Mouse (Mus musculus) frontal cortex, postnatal 14 days (tissue): ENCODE data around the gene Itpr1.

Experiments used
- DNase-seq, 2 experiments: peaks; one replicate each; pipeline ENCODE4 v3.0.0; 2022; ENCODE audit warnings: low spot score in 2 of 2

Gene Itpr1

DNA sequence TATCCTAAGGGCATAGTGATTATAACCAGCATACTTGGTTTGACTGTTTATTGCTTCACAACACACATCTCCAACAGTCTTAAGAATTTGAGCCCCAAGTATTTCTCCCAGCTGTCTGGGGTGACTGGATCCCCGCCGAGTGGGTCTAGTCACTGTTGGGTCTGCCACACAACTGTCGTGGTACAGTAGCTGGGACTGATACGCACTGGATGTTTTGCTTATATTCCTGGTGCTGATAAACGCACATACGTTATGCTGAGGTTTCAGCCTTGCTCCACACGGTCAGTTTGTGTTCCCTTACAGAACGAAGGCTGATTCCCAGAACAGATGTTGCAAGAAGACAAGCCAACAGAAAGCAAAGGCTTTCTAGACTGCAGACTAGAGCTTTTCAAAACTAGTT, 180.2 kb downstream of the Itpr1 start:
- no peak for DNase-seq

DNA sequence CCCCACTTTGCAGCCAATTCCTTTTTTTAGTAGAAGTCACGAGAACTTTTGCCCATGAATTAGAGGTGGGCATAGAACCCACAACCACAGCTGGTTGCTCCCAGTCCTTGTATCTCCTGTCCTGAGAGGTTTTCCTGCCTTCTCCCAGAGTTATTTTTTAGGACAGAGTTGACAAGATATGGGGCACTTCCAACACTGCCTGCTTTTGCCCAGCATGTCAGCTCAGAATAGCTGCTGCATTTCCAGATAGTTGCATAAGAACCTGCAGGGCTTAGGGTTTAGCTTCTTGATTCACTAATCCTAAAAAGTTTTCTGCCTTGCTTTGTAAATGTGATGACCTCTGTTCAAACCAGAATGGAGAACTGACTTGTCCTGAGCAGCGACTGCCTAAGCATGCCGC, 185.1 kb downstream of the Itpr1 start:
- no peak for DNase-seq

DNA sequence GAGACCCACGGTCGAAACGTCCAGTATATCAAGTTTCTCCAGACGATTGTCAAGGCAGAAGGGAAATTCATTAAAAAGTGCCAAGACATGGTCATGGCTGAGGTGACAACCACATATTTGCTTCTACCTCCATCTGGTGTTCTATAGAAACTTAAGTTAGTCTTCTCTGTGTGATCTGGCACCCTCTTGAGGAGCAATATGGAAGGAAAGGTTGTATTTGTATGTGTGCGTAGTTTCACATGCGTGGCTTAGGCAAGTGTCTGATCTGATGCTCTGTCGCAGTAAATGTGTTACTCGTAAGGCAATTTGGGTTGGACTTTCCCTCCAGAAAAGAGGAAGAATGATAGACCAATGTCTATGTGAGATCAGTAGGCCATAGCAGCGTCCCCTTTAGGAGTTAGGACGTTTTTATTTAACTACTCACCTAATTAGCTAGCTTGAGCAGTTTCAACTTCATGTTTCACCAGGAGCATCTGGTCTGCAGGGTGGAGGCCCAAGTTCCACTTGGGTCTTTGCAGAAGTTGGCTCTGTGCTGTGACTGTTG, 188.6 kb downstream of the Itpr1 start:
- DNase-seq = no peak

DNA sequence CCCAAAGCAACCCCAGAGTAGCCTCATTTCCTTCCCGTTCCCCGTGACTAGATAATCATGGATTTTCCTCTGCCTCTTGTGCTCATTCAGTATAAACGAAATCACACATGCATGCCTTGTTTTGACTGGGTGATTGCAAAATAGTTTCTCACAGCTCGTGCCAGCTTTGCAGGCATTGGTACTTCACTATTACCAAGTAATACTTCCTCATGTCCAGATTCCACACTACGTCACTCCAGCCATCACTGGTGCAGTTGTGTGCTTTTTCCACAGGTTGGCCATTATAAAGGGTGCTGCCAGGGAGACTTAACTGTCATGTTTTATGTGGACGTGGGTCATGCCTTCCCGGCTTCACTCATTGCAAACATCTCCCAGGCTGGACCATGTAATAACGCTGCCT, 191.8 kb downstream of the Itpr1 start:
- no peak for DNase-seq

DNA sequence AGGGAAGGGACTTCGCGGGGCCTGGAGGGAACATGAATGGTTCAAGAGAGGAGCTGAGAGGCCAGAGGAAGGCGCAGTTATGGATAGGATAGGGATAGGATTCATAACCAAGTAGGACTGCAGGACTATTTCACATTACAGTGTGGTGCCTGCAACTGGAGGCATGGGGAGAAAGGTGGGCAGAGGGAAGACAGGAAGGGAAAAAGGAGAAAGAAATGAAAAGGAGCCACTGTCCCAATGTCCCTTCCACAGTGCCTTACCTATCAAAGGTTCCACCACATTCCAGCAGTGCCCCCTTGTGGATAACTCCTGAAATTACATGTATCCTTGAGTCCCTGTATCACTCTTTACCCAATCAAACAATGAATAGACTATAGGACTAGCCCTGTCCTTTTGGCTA, 195.2 kb downstream of the Itpr1 start:
- no peak for DNase-seq

DNA sequence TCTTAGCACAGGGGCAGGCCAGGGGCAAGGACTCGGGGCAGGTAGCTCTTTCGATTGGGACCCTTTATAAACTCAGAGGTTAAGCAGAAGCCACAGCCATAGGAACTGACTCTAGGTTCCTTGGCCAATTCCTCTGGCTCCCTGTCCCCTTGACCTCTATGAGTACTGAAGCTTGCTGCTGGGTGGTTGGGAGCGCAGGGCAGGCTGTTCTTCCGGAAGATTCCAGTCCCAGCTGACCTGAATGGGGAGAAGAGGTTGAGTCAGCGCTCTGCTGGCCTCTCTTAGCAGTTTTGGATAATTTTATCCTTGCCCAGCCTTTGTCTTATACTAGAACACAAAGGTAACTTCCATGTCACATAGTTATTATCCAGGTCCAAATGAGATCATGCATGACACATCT, 195.8 kb downstream of the Itpr1 start:
- no peak for DNase-seq

DNA sequence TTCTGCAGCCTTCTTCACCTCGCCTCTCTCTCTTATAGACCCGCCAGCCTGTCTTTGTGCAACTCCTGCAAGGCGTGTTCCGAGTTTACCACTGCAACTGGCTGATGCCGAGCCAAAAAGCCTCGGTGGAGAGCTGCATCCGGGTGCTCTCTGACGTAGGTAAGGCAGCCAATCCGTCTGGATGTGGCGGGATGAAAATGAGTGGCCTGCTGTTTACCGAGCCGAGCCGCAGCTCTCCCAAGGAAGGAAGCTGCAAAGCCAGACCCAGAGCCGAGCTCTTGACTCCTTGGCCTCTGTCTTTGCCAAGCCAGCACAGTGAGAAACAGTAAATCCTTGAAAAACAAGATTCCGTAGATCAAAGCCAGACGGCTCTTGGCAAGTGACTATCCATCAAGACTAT, 197.9 kb downstream of the Itpr1 start:
- DNase-seq = no peak

DNA sequence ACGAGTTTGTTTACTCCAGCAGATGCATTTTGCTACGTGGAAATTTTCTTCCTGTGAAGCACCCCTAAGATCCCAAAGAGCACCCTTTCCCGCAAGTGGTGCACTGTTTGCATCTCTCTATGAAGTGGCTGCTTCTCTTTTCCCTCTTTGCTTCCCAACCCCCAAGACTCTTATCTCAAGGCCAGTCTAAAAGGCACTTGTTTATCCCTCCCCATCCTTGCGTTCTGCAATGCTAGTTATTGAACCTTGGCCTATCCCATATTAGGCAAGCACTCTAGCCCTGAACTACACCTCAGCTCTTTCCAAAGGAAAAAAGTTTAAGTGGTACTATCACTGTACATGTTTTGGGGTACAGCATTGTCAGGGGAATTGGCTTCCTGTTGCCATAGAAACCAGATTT, 198.3 kb downstream of the Itpr1 start:
- DNase-seq = no peak

DNA sequence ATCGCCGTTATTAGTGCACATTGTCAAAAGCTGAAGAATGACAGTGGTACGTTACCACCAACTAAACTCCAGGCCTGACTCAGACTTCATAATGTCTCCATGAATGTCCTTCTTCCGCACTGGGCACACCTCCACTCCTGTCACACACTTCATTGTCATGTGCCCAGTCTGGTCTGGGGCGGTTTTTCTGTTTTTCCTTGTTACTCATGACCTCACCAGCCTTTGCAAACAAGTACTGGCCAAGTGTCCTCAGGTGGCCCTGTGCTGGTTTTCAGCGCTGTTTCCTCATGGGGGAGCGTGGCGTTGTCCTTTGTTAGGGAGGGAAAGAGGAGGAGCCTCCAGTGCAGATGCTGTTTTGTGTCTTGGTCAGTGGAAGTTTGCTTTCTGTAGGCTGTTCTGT, 200.1 kb downstream of the Itpr1 start:
- DNase-seq = no peak

DNA sequence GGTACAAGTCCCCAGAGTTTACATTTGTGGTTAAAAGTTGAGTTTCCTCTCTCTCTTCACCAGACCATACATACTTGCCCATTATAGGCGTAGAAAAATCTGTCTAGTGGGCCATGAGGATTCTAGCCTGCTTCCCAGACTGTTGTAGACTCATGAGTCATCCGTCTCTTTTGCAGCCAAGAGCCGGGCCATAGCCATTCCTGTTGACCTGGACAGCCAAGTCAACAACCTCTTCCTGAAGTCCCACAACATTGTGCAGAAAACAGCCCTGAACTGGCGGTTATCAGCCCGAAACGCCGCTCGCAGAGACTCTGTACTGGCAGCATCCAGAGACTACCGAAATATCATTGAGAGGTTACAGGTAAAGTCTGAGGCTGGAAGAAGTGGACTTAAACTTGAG, 200.7 kb downstream of the Itpr1 start:
- no peak for DNase-seq

DNA sequence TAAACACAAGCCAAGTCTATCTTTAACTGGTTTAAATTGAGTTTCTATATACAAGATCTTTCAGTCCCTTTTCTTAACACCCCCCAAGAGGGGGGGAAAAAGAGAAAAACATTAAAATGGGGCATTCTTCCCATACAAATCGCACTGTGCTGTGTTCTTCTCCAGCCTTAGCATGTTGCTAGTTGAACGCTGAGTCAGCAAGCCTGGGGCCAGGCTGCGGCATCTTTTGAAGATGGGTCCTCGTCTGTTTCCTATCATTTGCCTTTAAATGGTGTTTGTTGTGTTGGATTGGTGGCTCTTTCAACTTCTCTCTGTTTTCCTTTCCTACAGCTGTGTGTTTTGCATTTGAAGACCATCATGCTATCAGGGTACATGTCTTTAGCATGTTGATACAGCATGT, 203.0 kb downstream of the Itpr1 start:
- no peak for DNase-seq

DNA sequence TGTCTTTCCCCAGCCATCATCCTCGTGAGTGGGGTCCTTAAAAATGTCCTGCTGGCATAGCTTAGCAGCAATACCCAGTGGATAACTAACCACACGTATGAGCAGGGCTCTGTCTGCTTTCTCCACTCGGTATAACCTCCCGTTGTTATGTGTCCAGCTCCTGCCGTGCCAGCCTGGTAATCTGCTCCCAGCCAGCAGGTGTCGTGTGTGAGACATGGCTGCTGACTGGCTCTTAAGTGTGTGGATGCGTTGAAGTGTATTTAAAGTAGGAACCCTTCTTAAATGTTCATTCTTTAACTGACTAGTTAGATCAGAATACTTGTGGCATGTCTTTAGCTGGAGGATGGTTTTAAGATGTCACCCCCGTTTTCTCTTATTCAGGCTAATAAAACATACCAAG, 204.6 kb downstream of the Itpr1 start:
- peak in 1 of 2 experiments; percentile 48 for DNase-seq

DNA sequence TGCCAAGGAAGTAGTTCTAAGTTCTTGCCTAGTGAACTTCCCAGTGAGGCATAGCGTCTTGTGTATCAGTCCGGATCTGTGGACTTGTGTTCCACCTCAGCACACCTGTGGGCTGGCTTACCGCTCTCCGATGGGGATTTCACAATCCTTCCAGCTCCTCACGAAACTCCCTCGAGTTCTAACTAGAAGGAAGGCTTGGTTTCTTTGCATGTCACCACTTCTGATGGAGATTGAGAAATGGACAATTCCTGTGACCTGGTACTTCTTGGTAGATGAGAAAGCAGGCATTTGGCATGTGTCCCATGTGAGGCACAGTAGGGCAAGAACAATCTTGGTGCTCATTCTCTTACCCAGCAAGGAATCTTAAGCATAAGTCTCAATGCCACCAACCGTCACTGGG, 205.3 kb downstream of the Itpr1 start:
- DNase-seq = no peak

DNA sequence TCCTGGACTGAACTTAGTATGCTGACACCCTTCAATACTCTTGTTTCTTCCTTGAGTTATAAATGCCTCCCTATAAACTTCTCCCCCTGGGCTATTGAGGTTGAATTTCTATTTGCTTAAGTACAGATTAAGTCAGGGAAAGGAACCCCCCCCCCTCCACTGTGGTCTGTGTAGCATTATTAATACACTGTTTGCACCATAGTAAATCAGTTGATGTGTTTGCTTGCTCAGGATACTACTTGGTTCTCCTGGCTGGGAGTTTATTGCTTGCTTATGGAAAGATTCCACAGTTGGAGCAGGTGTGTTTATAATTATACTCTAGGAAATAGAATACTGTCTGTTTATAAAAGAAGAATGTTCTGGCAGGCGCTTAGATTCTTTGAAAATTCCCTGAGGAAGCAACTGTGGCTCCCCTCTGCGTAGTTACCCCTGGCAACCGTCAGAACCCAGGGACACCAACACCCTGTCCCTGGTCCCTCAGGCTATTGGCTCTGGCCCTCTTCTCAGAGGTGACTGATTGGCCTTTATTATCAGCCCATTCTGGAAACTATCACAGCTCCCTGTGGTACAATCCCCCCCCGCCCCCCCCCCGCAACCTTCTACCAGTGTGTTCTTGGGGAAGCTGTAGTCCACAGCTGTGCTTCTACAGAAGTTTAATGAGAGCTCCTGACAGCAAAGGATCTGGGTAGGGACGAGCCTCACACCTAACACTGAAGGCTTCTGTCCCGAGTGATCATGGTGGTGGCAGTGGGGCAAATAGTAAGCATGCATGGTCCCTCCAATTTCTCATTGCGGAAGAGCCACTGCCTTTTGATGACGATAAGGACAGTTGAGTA, 212.1 kb downstream of the Itpr1 start:
- no peak for DNase-seq

DNA sequence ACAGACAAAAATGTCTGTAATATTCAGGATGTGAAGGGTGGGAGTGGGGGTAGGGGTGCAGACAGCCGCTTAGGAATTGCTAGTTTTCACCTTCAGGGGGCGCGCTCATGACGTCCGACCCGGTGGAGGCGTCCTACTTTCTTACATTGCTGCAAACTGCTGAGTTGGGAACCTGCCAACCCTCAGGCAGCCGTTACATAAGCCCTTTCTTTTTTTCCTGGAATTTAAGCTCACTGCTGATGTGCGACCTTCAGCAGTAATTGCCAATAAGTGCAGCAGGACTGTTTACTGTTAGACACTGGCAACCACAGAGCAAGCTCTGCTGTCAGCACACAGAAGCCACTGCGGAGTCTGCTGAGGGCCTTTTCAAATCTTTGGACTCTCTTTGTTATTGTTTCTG, 213.9 kb downstream of the Itpr1 start:
- peak; percentile 86 to 87 for DNase-seq

DNA sequence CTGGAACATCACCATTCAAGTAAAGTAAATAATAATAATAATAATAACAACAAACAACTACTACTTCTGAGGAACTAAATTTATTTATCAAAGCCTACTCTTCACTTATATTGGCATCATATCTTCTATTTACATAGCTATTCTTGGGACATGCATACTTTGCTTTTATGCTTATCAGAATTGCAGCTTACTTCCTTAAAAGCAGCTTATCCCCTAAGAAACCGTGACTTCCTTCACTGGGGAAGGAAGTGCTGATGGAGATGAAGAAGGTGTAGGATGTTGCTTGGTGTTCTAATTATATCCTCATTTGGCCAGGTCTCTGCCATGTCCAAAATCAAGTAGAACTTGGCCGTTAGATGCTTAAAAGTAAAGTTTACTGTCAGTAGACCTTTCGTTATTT, 215.5 kb downstream of the Itpr1 start:
- DNase-seq = no peak

DNA sequence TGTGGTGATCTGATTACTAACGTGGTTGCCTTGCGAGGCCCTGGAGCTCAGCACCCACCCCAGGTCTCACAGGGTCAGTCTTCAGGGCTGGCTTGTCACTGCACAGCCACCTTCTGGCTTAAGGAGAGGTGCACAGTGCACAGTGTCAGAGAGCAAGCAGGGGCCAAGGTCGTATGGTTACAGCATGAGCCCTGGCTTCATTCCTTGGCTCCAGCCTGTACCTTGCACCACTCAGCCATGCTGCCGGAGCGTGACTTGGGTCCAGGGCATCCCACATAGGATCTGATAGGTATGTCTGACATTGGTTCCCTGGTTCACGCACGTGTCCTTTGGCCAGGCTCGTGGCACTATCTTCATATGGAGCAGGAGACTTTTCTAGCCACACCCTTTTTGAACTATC, 217.1 kb downstream of the Itpr1 start:
- no peak for DNase-seq

DNA sequence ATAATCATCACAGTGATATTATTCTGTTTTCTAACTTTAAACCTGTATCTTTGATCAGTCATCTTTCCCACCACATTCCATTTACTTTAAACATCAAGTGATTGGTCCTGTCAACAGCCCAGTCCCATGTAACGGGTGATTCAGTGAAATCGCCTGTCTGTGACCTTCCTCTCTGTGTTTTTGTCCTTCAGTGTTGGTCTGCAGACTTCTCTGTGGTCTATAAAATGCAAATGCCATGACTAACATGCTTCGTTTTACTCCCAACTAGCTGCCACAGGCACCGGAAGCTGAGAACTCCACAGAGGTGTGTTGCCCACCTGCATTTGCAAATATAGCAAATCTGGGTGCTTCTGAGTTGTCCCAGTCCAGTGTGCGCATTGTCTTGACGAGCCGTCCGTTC, 218.3 kb downstream of the Itpr1 start:
- no peak for DNase-seq

DNA sequence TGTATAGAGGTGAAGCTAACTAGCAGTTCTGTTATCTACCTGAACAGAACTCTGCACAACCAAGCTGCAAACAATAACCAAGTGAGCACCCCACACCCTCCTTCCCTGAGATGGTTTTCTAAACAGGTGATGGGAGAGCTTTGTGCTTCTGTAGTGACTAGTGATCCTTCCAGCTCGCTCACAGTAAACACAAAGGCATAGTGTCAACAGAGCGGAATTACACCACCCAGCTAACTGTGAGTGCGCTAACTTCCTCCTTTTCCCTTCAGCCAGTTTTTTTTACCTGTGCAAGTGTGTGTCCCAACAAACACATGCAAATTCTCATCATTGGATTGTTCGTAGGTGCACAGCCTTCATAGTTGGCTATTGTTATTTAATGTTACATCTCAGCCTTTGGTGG, 219.9 kb downstream of the Itpr1 start:
- DNase-seq = no peak

DNA sequence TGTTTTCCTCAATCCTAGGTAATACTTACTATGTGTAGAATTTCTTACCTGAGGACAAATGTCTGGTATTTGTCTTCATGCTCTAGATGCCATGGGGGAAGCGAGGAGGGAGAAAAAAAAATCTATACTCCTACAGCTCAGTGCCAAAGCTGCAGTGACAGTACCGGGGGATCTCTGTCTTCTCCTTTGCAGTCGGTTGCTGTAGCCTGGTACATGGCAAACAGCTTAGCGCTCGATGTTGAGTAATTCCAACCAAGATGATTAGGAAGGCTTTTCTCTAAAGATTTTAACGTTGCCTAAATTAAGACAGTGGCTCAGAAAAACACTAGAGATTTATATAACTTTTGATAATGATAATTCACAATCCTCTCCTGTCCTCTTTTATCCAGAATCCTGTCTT, 221.9 kb downstream of the Itpr1 start:
- no peak for DNase-seq

DNA sequence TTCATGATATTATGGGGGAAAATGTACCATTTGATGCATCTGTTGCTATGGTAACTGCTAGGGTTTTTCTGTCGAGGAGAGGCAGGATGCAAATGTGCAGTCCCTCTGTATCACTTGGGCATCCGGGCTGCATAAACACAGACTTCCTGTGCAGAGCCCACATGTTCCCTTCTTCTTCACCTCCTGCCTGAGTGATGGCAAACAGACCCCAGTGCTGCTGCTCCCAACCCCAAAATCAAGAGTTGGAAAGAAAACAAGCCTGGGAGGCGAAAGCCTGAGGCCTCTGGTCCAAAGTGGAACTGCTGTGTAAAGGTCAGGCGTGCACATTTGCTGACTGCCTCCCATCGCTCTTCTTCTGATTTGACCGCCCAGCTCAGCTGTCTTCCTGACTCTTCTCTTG, 222.6 kb downstream of the Itpr1 start:
- no peak for DNase-seq

DNA sequence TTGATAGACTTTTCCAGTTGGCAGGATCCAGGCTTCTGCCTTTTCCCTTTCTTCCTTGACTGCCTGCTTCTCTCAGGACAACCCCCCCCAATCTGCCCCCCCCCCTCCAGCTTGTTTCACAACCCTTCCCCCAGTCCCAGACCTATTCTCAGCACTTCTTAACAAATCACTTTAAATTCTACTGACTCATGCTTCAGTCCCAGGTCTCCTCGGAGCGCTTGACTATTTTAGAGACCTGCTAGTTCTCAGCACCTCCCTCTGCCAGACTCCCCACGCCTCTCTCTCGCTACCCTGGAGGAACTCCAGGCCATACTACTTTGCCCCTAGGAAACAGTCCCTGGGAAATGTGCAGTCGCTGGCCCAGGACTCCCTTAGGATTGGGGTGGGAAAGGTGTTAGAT, 223.7 kb downstream of the Itpr1 start:
- no peak for DNase-seq

DNA sequence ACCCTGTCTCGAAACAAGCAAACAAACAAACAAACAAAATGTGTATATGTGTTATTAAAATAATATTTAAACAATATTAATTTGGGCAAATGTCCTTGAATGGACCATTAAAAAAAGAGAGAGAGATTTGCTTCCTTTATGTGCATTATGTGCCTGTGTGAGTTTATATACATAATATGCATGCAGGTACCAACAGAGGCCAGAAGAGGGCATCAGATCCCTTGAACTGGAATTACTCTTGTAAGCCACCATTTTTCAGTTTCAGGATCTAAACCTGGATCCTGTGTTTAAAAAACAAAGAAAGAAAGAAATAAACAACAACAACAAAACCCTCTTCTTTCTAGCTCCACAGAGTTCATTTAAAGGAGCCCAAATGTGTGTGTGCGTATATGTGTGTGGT, 228.4 kb downstream of the Itpr1 start:
- DNase-seq = no peak

DNA sequence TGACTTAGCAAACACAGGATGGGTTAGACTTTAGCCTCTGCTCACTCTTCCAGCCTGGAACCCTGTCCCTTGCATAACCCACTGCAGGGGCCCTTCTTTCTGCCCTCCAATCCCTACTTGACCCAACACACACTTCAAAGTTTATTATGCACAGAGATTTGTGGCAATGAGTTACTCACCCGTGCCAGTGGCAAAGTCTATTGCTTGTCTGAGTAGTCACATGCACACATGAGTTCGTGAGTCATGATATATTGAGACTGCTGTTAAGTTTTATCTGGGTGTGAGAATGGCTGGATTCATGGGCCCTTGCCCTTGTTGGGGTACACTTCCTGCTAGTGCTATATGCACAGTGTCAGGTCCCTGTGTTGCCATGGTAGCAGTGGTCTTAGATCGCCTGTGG, 229.4 kb downstream of the Itpr1 start:
- DNase-seq = no peak
